Mouse (Mus musculus): Measurements from ENCODE around the gene Drd2.

Drd2 gene

DNA sequence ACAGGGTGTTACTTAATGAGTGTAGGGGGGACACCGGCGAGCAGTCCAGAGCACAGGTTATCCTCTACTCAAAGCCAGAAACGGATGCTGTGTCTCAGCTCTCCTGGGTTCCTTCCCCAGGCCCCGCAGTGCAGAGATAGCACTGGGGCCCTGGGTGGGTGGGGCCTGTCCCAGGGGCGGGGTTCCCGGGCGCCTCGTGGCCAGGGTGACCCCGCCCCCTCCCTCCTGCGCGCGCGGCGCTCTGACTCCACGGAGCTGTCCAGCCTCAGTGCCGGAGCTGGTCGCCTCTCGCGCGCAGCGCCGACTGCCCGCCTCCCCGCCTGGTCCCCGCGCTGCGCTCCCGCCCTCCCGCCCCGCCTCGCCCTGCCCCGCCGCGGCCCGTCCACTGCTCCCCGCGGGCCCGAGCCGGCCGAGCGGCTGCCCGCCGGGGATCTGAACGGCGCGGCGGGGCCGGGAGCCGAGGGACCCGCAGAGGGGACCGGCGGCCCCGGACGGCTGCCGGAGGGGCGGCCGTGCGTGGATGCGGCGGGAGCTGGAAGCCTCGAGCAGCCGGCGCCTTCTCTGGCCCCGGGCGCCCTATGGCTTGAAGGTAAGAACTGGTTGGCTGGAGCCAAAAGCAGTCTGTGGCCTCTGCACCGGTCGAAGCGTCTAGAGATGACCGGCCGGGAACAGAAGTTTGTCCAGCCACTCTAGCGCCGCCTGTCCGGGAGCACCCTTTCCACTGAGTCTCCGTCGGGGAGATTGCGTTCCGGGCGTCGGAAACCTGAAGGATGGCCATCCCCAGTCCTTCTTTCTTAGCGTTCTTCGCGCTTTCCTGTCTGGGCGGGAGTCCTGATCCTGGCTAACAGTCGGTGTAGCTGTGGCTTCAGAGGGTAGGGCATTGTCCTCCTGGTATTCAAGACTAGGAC is at the start of gene Drd2:
Drd2 (plus strand) TSS at position 492 of the 908 bp plus-strand sequence.
- peak; percentile 2 for DNase-seq (ENCODE audit: low read depth)

DNA sequence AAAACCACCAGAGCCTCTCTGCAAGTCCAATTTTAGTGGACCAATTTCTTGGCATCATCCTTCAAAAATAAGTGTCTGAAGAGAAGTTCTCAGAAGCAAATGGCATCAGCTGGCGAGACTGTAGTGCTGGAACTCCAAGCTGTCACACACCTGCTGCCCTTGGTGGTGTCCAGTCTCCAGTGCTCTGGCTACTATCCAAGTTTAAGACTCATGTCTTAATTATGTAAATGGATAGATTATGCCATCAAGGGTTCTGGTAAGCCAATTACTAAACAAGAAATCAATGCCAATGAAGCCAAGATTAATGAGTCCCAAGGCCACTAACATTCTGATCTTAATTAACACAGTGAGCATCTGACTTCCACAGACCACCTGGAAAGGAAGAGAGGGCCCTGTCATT is 45.3 kb upstream of the Drd2 start:
- no peak for DNase-seq (ENCODE audit: low read depth)

DNA sequence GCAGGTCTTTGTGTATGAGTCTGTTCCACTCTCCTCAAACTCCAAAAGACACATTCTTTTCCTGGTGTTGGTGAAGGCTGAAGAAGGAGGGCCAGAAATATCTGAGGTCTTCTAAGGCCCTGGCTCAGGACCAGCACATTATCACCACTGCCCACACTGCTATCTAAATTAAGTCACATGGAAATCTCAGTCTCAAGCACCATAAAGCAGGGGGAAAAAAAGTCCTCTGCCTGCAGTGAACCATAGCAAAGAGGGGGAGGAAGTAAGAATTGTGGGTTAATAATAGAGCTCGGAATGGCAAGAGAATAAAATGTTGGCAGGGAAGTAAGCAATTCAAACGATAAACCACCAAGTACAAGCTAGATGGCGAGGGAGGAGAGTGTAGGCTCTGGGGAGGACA is 32.9 kb upstream of the Drd2 start:
- no peak for DNase-seq (ENCODE audit: low read depth)

DNA sequence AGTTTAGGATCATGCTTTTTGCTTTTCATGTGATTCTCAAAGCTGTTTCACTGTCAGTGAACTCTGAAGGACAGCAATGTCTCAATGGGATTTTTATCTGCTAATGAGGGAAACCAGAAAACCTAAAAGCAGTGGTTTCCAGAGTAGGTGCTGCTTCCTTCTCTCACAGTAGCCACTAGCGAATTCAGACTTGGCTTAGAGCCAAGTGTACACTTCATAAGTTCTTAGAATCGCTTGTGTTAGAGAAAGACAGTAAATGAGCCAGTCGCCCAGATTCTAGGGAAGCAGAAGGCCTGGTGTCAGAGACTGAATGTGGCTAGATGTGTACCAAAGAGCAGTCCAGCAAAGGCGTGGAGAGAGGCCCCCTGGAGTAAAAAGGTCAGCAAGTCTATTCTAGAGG is 29.6 kb upstream of the Drd2 start:
- no peak for DNase-seq (ENCODE audit: low read depth)

DNA sequence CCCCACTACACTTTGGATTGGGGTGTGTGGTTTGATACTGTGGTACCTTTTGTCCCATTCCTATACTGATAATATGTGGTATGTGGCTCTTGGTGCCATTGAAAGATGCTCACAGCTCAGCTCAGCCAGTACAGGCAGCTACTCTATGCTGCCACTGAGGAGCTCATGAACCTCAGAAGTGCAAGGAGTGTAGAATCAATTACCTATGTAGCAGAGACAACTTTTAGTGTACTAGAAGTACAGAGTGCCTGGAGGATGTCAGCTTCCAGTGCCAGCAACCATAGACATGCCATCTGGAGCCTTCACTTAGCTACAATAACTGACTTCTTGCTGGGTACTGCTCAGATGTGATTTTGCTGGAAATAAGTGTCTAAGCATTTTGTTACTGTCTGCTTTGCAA is 21.8 kb upstream of the Drd2 start:
- no peak for DNase-seq (ENCODE audit: low read depth)

DNA sequence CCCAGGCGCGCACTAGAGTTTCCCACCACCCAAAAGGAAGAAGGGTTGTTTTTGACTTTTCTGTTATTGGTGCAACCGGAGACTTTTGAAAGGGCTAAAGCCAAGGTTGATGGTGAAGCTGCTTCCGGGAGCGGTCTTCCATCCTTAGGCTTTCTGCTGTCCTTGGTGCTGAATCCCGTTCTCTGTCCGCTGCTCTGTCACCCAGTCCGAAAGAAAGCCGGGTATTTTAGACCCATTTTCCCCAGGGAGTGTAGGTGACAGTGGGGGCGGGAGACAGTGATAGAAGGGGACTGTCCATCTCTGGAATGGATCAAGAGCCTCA is 578 bp downstream of the Drd2 start:
- DNase-seq (ENCODE audit: low read depth): peak; percentile 8

DNA sequence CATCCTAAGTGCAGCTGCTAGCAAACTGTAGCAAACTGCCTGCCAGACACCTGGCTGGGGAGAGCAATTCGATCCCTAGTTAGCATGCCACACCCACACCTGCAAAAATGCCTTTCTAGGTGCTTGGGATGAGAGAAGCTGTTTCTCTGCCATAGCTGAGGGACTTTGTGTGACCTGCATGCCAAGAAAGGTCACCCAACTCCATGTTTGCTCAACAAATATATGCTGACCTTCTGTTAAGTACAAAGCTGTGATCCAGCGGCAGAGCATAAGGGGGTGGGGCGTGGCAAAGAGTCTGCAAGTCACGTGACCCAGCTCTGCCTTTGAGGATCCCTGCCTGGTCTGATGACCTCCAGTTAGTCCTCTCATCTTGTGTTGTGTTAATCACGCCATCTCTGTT is 25.3 kb downstream of the Drd2 start:
- DNase-seq (ENCODE audit: low read depth): no peak

DNA sequence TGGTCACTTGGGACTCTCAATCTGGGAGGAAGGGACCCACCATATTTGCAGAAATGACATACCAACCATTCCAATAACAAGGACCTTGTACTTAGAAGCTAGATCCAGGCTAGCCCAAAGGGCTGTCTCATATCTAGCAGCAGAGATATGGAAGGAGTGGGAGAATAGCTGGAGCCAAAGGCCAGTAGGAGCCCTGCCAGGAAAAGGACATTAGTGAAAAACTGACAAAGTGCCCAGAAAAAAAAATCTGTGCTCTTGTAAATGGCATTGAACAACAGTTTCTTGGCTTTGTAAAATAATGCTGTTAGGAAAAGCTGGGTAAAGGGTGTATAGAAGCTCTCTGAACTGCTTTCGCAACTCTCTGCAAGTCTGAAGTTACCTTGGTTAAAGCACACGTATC is 33.5 kb downstream of the Drd2 start:
- no peak for DNase-seq (ENCODE audit: low read depth)

DNA sequence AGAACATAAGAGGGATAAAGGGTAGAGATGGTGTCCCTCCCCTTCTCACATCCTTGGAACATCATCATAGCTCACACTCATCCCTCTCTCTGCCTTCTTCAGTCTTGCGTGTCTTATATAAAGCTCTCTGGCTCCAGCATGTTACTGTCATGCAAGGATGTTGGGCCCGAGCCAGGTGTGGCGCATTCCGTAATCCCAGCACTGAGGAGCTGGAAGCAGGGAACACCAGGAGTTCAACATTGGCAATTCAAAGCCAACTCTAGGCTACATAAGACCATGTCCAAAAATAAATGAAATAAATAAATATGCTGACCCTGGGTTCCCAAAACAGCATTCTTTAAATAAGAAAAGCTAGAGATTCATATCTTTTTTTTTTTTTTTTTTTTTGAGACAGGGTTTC is 39.5 kb downstream of the Drd2 start:
- DNase-seq (ENCODE audit: low read depth): no peak

DNA sequence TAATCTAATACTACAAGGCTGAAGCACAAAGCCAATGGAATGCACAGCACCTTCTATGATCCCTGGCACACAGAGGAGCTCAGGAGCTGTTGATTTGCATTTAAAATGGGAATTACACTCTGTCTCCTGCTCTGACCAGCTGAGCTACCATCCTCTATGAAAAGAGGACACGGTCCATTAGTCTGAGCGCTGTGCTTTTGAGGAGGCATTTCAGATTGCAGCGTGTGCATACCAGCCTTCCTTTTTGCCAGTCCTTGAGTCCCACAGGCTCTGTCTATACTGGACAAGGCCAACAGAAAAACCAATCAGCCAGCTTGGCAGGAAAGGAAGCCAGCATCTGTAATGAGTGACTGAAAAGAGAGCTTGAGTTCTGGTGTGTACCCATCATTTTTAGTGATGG is 43.6 kb downstream of the Drd2 start:
- no peak for DNase-seq (ENCODE audit: low read depth)

DNA sequence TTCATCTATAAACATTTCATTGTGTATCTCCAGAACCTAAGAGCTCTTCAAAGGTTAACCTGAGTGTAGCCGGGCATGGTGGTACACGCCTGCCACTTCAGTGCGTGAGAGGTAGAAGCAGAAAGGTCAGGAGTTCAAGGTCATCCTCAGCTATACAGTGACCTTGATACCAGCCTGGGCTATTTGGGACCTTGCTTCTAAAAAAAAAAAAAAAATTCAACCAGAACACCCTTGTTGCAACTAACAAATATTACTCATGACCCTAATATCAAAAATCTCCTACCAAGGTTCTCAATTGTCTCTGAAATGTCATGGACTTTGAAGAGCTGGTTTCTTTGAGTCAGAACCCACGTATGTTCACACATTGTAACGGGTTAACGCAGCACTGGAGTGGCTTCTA is 44.4 kb downstream of the Drd2 start:
- no peak for DNase-seq (ENCODE audit: low read depth)

DNA sequence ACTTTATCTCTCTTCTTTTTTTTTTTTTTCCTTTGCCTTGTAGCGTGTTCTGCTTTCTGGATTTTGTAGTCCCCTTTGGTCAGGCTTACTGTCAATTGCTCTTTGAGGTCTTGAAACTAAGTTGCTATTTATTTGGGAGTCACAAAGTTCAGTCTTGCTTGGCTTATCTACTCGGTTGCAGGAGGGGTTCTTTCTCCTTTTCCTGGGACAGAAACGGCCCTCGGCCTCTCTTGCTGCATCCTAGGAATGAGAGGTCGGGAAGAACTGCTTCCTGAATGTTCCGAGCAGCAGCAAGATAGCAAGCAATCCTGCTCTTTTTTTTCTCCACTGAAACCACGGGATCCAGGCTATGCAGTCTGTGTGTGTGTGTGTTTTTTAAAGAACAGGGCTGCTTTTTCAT is 44.9 kb downstream of the Drd2 start:
- DNase-seq (ENCODE audit: low read depth): no peak

DNA sequence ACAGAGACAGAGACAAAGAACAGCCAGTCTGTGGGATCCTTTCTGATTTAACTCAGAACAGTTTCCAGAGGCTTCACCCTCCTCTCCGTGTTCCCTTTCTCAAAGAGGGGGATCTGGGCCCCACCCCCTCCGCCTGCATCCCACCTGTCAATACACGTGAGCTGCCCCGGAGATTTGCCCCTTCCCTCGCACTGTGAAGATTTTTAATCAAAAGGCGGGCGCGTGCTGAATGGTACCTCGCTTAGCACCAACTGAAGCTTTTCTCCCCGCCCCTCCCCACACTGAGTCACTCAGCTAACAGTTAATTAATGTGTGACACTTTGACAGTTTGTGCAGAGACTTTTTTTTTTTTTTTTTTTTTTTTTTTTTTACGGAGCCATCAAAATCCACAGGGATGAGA is 45.7 kb downstream of the Drd2 start:
- no peak for DNase-seq (ENCODE audit: low read depth)

DNA sequence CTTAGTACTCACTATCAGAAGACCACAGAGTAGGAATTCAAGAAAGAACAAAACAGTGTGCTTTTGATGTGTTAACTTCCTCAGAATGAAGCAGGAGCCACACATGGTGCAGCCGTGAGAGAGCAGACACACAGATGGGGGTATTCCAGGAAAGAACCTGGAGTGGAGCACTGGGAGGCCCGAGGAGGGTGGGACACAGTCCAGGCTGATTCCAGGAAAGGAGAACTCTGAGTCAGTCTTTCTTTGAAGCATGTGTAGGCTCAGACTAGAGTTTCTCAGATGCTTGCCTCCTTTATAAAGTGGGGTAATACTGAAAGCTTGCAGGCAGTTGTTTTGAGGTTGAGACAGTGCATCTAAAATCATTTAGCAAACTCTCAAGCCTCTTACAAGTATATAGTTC is 51.8 kb downstream of the Drd2 start:
- no peak for DNase-seq (ENCODE audit: low read depth)

DNA sequence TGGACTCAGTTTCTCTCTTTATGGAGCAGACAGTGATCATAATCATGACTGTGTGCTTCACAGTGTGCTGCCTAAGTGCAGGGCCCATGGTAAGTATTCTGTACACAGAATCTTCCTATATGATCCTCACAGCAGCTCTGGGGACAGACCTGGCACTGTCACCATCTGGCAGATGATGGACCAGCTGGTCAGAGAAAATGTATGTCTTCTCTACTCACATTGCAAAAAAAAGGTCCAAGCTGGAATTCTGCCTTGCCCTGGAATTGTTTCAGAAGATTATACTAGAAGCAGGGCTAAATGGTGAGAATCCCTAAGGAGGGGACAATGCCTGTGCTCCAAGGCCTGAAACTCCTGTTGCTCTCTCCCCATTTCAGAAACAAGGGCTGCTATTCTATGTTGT is 55.6 kb downstream of the Drd2 start:
- no peak for DNase-seq (ENCODE audit: low read depth)

DNA sequence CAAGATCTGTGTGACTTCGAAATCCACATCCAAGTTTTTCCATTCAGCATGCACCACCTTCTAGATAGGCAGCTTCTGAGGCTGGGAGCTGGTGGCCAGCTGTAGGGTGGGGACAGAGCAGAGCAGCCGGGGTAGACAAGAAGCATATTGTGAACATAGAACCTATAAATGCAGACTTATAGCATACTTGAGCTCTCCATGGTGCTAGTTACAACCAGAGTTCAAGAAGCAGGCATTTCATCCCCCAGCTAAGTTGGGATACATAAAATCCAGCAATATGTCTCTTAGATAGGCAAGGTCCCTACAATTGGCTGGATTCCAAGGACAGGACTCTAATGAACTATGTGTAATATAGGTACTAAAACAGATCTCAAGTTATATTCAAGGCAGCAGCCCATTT is 63.3 kb downstream of the Drd2 start:
- no peak for DNase-seq (ENCODE audit: low read depth)

DNA sequence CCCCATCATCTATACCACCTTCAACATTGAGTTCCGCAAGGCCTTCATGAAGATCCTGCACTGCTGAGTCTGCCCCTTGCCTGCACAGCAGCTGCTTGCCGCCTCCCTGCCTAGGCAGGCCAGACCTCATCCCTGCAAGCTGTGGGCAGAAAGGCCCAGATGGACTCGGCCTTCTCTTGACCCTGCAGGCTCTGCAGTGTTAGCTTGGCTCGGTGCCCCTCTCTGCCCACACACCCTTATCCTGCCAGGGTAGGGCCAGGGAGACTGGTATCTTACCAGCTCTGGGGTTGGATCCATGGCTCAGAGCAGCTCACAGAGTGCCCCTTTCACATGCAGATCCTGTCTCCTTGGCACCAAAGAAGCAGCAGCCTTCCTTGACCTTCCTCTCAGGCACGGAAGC is 66.6 kb downstream of the Drd2 start:
- no peak for DNase-seq (ENCODE audit: low read depth)

DNA sequence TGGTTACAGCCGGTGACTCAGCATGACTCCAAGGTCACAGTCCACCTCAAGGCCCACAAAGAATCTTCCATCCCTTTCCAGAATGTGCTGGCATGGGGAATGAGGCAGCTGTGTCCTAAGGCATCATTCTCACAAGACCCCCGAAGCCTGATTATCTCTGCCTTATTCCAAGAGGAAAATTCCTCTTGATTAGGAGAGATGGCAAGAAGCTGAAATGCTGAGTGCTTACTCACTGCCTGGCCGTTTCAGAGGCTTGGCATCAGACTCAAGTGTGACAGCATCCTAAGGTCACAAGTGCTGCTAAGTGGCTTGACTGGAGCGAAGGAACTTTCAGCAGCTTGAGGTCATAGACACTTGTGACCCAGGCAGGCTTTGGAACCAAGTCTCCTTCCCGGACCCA is 70.2 kb downstream of the Drd2 start:
- no peak for DNase-seq (ENCODE audit: low read depth)

DNA sequence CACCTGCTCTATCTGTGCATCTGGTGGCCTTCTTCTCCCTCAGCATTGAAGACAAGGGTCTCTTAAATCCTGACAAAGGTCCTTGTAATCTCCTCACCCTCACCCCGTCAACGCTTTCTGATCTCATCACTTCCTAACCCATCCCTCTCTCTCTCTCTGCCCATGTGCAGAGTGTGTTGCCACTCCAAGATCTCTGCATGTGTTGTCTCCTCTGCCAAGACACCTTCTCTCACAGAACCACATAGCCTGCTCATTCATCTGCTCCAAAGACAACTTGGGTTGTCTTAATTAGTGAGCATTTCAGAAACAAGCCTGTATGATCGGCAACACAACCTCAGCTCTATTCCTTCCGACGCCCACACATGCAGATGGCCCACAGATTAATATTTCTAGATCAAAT is 83.4 kb downstream of the Drd2 start:
- DNase-seq (ENCODE audit: low read depth): no peak

DNA sequence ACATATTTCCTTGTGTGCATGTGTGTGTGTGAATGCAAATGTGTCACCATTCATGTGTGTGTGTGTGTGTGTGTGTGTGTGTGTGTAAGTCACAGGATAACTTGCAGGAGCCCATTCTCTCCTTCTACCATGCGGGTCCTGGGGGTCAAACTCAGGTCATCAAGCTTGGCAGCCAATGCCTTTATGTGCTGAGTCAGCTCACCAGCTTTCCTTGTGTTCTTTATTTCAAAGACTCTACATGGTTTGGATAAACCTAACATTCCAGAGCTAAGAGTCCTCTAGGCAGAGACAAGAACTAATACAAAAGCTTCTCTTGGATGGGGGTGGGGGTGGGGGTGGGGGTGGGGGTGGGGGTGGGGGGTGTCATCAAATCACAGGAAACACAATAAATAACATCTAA is 85.2 kb downstream of the Drd2 start:
- no peak for DNase-seq (ENCODE audit: low read depth)

DNA sequence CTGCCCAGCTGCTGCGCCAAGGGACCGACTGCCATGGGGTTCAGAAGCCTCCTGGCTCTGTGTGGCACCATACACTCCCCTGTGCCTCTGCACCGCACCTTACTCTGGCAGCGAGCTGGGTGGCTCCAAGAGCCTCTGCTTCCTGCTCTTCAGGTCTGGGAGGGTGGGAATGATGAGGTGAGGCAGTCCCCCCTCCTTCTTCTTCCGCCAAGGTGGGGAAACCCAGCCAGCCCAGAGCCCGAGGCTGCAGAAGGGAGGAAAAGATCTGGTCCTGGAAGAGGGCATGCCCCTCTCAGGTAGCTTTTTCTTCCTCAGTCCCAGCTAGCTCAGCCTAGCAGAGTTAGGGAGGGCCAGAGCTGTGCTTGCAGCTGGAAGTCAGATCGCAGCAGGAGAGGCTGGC is 86.5 kb downstream of the Drd2 start, which contains the start of gene Ankk1:
Ankk1 (minus strand) TSS at position 101 of the 400 bp plus-strand sequence.
- no peak for DNase-seq (ENCODE audit: low read depth)

DNA sequence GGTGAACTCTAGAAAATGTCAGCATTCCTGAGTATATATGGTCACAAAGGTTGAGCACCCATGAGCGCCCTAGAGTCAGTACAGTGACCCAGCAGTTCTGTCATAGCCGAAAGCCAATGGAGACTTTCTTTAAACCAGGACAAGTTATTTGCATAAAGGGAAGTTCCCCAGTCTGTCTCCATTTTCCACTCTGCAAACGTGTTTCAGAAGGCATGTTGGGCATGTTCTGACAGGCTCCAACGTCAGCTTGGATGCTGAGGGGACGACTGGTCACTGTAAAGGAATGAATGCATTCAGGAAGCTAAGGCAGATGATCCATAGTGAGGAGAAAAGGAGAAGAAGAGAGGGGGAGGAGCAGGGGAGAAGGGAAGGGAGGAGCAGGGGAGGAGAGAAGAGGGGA is 87.1 kb downstream of the Drd2 start:
- no peak for DNase-seq (ENCODE audit: low read depth)

DNA sequence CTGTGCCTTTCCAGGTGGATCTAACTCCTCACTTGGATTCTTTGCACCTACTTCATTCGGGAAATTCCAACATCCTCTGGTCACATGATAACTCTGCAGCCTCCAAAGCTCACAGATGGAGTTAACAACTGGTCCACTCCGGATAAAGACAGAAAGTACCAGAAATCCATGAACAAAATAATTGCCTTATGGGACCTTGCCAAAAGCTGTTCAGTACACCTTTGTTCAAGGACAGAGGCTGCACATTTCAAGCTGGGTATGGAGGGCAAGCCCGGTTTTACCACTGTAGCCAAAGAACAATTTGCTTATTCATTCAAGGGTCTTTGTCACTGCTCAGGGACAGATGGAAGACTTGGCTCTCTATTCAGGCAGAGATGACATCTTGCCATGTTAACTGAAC is 102.2 kb downstream of the Drd2 start:
- DNase-seq (ENCODE audit: low read depth): no peak

DNA sequence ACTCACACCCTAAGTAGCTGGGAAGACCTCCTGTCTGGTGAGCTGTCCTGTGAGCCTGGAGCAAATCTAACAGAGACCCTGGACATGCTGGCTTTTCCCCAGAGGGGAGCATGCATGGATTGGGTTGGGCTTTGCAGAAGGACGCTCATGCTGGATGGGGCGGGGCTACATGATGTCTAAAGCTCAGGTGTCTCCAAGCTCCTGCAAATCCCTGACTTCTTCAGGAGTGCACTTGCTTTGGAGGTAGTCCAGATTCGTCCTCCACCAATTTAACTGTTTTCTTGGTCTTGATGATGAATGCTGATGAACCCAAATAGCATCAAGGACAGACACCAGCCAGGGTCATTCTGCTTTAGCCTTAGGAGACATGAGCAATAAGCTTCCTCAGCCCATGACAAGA is 110.1 kb downstream of the Drd2 start:
- no peak for DNase-seq (ENCODE audit: low read depth)

Data from c-Kit-positive CD71-positive TER-119-negative erythroid progenitor cells, embryonic 14.5 days (primary cell).